Mouse (Mus musculus) lung, adult 18-20 months (tissue): Measurements from ENCODE around the gene Rela.
"Not testable (repeated sequence)": the region's sequence is repeated elsewhere in the genome, so short reads cannot be mapped to it uniquely, and the experiment has no call there.

ENCODE experiments used
- DNase-seq, 2 experiments: peaks; one replicate each; pipeline ENCODE4 v3.0.0; 2022; ENCODE audit warnings: mixed read lengths in 2 of 2

Rela gene

GRCm38 (mm10) chr19:5666386-5666785, 29.1 kb downstream of the Rela start:
- no peak for DNase-seq

DNA sequence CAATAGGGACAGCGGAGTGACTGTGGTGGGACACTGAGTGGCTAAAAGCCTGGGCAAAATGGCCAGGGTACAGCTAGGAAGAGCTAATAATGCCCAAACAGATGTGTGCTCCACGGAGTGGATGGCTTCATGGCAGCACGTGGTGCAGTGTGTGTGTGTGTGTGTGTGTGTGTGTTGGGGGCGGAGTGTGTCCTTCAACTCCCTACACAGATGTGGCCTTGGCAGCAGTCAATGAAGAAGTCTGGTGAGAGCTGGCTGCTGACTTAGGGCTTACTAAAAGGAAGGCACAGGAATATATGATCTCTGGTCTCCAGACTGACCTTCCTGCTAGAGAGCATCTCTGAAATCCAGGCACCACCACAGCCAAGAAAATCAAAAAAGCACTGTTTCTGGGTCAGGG, 31.1 kb downstream of the Rela start:
- no peak for DNase-seq

GRCm38 (mm10) chr19:5680432-5680831, 43.1 kb downstream of the Rela start:
- DNase-seq, result no peak

GRCm38 (mm10) chr19:5684236-5684635, 47.0 kb downstream of the Rela start:
- no peak for DNase-seq

DNA sequence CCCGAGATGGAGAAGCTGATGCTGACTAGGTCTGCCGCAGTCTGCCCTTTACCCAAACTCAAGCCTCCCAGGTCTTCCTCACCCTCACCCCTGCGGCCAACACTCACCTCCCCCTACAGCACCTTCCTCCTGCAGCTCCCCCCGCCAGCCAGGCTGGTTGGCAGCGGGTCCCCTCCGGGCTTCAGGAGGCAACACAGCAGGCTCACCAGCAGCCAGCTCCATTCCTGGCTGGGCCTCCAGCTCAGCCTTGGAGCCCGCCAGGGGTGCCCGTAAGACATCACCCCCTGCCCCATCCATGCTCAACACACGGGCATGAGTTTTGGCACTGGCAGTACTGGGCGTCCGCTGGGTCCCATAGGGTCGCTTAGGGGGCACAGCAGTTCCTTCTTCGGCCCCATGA, 47.7 kb downstream of the Rela start:
- no peak for DNase-seq

- no peak for DNase-seq
These were observed 48.1 kb downstream of the Rela start for GRCm38 (mm10) chr19:5685431-5685830.

DNA sequence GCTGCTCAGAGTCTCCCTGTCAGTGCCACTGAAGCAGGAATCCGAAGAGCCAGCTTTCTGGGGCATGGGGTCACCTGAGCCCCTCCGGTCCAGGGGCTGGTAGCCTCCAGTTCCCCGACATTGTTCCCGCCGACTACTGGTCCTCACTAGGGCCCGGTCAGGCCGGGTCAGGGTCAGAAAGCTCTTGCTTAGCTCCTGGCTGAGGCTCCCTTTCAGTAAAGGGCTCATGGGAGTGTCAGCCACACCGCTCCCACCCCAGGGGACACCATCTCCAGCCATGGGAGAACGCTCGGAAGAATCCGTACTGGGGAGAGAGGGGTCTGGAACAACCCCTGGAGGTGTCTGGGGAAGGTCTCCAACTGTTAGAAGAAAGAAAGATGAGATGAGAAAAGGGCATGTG, 48.6 kb downstream of the Rela start:
- no peak for DNase-seq

- no peak for DNase-seq
These were observed 49.2 kb downstream of the Rela start for GRCm38 (mm10) chr19:5686437-5686836.

DNA sequence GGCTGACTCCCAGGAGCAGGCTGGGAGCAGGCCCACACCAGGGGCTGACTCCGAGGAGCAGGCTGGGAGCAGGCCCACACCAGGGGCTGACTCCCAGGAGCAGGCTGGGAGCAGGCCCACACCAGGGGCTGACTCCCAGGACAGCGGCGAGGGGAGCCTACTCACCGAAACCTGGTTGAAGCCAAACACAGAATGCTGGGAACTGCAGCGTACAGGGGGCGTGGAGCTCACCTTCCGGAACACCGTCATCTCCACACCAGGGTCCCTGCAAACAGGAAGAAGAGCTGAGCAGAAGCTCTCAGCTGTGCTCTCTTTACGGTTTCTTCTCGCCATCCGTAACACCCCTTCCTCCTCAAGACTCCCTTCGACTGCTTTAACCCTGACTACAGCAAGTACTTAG, 49.7 kb downstream of the Rela start:
- DNase-seq, result not testable (repeated sequence)

GRCm38 (mm10) chr19:5687738-5688137, 50.5 kb downstream of the Rela start:
- no peak for DNase-seq

DNA sequence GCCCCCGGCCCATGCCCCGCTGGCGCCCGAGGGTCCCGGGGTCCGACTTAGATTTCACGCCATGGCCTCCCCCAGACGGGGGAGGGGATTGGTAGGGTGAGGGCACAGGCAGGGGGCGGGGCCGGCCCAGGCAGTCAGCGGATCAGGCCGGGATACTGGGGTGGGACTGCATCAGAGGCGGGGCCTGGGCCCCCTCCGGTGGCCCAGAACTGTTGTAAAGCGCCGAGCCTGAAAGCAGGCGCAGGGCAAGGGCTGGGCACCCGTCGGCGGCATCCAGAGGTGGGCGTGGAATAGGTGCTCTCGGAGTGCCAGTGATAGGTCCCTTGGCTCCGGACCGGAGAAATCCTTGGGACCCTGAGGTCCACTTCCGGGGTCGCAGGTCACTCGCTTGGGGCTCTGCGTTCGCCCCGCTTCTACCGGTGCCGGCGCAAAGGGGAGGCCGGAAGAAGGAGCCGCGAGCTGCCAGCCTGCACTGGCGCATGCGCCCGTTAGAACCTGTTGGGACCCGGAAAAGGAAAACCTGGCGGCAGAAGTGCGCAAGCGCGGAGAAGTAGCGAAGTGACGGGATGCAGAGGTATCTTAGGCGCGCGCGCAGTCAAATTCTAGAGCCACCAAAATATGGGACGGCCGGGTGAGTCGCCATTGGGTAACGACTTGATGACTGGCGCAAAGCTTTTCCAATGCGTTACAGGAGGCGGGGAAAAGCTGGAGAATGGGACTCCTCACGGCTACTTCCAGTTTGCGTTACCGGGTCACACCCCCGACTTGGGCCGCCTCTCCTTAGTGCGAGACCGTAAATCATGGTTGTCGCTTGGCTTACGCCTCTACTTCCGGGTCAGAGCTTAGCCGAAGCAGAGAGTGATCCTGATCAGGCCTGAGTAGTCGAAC, 51.2 kb downstream of the Rela start, which contains the start of the genes Map3k11 and Pcnx3:
Gene Map3k11, plus strand, starts transcription at position 543 of the 888 bp plus-strand sequence.
Gene Pcnx3, minus strand, starts transcription at position 709 of the 888 bp plus-strand sequence.
- peak; percentile 98 to 99 for DNase-seq

- no peak for DNase-seq
These were observed 51.8 kb downstream of the Rela start for GRCm38 (mm10) chr19:5689088-5689428.

DNA sequence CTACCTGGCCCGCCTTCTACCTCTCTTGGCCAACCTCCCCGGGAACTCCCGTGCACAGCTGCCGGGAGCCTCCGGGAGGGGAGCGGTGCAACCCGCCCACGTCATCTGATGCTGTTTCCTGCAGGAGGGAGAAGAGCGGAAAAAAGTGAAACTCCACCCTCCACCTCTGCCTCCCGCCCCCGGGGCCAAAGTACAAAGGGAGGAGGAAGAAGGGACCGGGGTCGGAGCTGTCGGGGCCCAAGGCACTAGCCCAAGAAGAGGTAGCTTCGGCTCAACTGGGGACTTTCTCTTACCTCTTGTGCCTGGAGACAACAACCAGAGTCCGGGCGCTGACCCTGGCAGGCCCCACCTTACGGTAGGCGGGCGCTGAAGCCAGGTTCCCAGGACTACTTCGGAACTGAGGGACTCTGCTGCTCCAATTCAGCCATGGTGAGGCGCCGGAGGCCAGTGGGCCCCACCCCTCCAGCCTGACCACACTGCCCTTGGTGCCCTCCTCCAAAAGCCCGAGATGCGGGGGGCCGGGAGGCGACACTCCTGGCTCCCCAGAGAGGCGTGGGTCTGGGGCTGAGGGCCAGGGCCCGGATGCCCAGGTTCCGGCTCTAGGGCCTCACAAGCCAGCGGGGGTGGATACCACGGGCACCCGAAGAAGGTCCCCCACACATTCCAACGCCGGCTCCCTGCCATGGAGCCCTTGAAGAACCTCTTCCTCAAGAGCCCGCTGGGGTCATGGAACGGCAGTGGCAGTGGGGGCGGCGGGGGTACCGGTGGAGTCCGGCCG, 52.5 kb downstream of the Rela start:
- DNase-seq, result peak; percentile 95 to 96

DNA sequence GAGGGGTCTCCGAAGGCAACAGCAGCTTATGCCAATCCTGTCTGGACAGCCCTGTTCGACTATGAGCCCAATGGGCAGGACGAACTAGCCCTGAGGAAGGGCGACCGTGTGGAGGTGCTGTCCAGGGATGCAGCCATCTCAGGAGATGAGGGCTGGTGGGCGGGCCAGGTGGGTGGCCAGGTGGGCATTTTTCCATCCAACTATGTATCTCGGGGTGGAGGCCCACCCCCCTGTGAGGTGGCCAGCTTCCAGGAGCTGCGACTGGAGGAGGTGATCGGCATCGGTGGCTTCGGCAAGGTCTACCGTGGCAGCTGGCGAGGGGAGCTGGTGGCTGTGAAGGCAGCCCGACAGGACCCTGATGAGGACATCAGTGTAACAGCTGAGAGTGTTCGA, 53.1 kb downstream of the Rela start:
- DNase-seq, result peak in 1 of 2 experiments; percentile 36

DNA sequence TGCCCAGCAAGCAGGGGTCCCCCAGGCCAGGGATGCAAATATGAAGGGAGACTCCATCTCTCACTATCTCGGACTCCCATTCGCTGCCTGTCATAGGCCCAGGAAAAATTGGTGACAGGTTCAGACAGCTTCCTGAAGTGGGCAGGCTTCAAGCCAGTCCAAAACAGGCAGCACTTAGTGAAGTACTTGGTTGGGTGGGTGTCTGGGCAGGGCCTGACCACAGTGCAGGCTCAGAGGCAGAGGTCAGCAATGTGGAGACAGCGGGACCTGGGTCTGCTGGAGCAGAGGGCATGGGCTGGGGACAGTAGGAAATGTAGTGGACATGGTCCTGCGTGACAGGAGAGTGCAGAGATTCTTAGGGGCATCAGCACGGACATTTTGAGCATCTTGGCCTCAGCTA, 54.3 kb downstream of the Rela start:
- DNase-seq, result peak in 1 of 2 experiments; percentile 29

DNA sequence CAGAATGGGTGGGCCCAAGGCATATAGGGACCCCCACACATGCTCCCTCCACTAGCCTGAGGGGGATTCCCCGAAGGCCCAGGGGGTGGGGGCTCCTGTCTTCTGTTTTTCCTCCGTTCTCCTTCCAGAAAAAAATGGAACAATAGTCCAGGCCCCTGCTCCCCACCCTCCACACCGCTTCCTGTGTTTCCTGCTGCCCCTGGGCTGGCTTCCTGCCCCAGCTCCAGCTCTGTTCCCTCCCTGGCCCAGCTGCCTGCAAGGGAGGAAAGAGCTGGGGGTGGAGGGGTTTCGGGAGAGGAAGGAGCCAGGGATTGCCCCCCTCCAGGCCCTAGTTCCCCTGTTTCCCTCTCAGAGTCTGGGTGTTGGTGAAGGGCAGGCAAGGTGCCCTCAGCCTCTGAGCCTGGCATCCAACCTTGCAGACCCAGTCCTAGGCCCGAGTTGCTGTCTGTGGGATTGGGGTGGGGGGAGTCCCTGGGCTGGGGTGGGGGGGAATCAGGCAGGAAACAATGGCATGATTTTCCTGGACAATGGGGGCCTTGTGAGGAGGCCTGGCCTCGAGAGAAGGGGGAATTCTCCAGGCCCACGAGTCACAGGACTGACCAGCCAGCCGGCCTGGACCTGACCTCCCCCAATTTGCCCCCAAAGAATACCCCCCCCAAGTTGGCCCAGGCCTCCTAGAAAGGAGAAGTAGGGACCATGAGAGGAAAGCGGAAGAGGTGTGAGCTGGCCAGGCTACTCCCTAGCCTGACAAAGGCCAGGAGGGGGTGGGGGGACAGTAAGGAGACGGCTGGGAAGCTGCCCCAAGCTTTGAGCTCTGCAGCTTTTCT, 55.0 kb downstream of the Rela start:
- peak; percentile 79 to 83 for DNase-seq

DNA sequence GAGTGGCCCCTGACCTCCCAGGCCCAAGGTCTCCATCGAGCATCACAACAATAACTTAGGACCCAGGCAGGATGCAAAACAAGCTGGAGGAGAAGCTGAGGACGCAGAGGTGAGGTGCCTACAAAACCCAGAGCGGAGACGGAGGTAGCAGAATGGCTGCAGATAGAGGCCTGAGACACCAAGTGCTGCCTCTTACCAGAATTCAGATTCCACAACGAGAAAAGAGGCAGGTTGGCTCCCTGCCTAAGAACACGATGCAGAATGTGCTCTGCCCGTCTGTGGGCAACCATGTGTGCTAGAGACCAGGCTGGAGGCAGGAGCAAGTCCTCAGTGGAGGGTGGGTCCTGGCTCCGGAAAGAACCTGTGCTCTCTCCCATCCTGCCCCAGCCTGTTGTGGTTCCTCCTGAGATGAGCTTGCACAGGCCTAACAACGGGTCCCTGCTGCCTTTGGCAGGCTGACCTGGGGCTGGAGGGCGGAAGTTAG, 55.7 kb downstream of the Rela start:
- peak in 1 of 2 experiments; percentile 23 for DNase-seq

DNA sequence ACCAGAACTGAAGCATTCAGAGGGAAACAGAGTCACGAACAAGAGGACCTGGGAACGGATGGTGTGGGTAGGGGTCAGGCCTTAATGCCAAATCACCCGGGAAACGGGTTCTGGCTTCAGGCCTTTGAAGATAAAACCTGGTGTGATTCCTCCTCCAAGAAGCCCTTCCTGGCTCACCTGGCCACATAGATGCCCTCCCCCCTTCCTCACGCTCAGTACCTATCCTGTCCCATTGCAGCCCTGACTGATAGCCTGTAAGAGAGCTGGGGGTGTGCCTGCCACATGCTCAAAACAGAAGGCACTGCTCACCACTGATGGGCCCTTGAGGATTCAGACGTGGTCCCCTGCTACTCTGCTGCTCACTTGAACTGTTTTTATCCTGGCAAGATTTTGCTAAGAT, 56.5 kb downstream of the Rela start:
- DNase-seq, result no peak

DNA sequence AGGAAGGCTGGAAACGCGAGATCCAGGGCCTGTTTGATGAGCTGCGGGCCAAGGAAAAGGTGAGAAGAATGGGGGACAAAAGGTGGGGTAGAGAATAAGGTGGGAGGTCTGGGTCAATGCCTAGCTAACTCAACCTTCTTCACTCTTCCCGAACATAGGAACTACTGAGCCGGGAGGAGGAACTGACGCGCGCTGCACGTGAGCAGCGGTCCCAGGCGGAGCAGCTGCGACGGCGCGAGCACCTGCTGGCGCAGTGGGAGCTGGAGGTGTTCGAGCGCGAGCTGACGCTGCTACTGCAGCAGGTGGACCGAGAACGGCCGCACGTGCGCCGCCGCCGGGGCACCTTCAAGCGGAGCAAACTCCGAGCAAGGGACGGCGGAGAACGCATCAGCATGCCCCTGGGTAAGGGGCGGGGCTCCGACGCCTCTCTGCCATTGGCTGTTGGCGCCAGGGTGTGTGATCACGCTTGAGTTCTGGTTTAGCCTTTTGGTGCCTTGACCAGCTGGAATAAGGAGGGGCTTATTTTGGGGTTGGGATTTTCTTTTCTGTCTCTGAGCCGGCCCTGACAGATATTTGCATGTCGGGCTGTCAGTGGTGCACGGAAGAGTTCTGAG, 58.7 kb downstream of the Rela start:
- DNase-seq, result no peak
